Mouse (Mus musculus) kidney, postnatal 0 days (tissue): ENCODE measurements around the gene Stat3. TPM values are rescaled to one million over a fixed set of nuclear protein-coding genes. Genes with fewer than 3 reads are reported as not detected.

Experiments
- ATAC-seq: fragments of 200-750 bp; cut with Nextera tagmentation; replicated peaks from 2 replicates; pipeline ENCODE4 v1.8.0; 2017; ENCODE audit warnings: low read depth, moderate number of reproducible peaks, moderate TSS enrichment, moderate library complexity; ENCODE audit not compliant: low FRiP score
- DNase-seq: peaks from one replicate; pipeline ENCODE4 v3.0.0-alpha.2; 2016; ENCODE audit warnings: low spot score
- H3K27ac ChIP-seq: fragments of 300-500 bp; sonication (generic); 2 replicates; pipeline ENCODE4 v1.5.1; 2014; ENCODE audit warnings: mild to moderate bottlenecking
- H3K27me3 ChIP-seq: fragments of 300-500 bp; sonication (generic); 2 replicates; pipeline ENCODE4 v1.6.1; 2014; ENCODE audit warnings: low read length, mixed read lengths; ENCODE audit not compliant: insufficient read depth
- H3K36me3 ChIP-seq: fragments of 300-500 bp; sonication (generic); 2 replicates; pipeline ENCODE4 v1.6.1; 2014; ENCODE audit warnings: low read length, mixed read lengths; ENCODE audit not compliant: insufficient read depth
- H3K4me1 ChIP-seq: fragments of 300-500 bp; sonication (generic); replicated peaks from 2 replicates; pipeline ENCODE4 v1.6.1; 2014; ENCODE audit warnings: antibody characterized with exemption, low read length, mixed read lengths; ENCODE audit not compliant: insufficient read depth
- H3K4me2 ChIP-seq: fragments of 300-500 bp; sonication (generic); 2 replicates; pipeline ENCODE4 v1.6.1; 2014; ENCODE audit warnings: mild to moderate bottlenecking, low read length, moderate library complexity, mixed read lengths
- H3K4me3 ChIP-seq: fragments of 300-500 bp; sonication (generic); replicated peaks from 2 replicates; pipeline ENCODE4 v1.5.1; 2014; ENCODE audit warnings: low read depth, low read length
- H3K9ac ChIP-seq: fragments of 300-500 bp; sonication (generic); 2 replicates; pipeline ENCODE4 v1.6.1; 2014; ENCODE audit warnings: low read depth, low read length
- H3K9me3 ChIP-seq: fragments of 300-500 bp; sonication (generic); replicated peaks from 2 replicates; pipeline ENCODE4 v1.6.1; 2016; ENCODE audit warnings: low read length, inconsistent platforms, mixed read lengths
- CTCF ChIP-seq: IDR thresholded peaks from 2 replicates; pipeline ENCODE4 v1.5.1; 2016; ENCODE audit warnings: antibody characterized with exemption, low read depth, mild to moderate bottlenecking, moderate library complexity
- WGBS: fragments of 180-500 bp; shearing (Covaris S2); extraction: QIAGEN DNeasy Blood & Tissue Kit; methylation state at CpG from one replicate; pipeline ENCODE4 v1.1.7; 2014; 5-methylcytosine and 5-hydroxymethylcytosine counted together
- polyA plus RNA-seq: library from polyadenylated mRNA; unstranded; fragments of >200 nt; fragmentation: Nextera tagmentation; extraction: Ambion mirVana; gene quantifications from 2 replicates; pipeline ENCODE4 v1.2.1, GENCODE M21; 2015

The Stat3 gene
- polyA plus RNA-seq, 1 experiment from 2014 or later, result 48.0 TPM

DNA sequence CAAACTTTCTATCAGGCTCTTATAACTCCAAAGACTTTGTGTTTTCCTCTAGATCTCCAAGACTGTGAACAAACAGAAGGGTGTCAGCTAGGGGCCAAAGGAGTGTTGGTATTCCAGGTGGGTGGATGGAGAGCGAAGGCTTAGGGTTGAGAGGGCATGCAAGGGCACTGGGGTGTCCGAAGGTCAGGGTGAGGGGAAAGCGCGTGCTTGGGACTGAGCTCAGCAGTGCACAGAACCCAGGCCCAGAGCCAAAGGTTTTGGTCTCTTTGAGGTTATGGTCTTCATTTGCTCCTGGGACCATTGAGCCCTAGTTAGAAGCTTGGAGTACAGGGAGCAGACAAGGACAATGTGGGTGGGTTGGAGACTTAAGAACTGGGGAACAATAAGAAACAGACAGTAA, 84.2 kb downstream of the Stat3 start:
- DNase-seq (no peak), ATAC-seq (no peak)
- H3K36me3 ChIP-seq, result no peaks in the 10 kb centered on the region
- H3K4me1 ChIP-seq, result 0 out of 2 replicates have a peak, but pooled peaks cover 8% of the 10 kb centered on the region
- H3K9ac ChIP-seq, result no peak overlapping the region
- no peak for TF ChIP-seq CTCF
- H3K4me2 ChIP-seq, result no peak overlapping the region
- H3K27ac ChIP-seq, result no peak overlapping the region
- H3K4me3 ChIP-seq, result no peak overlapping the region
- no peaks in the 10 kb centered on the region for H3K27me3 ChIP-seq
- H3K9me3 ChIP-seq, result no peaks in the 10 kb centered on the region
- WGBS, result 81% methylated on average over 4 of the region's 4 CpGs

DNA sequence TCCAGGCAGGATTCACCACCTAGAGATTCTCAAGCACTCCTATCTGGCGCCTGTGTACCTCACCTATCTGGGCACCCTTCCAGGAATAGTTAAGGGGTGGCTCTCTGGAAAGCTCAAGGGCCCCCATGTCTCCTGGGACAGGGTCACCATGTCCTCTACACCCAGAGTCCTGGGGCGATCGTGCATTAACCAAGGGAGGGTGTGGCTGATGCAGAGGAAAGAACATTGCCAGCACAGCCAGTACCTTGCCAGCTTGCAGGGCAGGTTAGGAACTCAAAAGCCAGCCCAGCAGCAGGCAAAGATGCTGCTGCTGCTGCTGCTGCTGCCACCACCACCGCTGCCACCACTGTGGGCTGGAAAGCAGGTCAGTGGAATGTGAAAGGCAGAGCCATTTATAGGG, 85.1 kb downstream of the Stat3 start:
- H3K27me3 ChIP-seq, result no peaks in the 10 kb centered on the region
- no peak overlapping the region for H3K4me2 ChIP-seq
- no peak overlapping the region for H3K27ac ChIP-seq
- TF ChIP-seq CTCF, result no peak
- no peak overlapping the region for H3K4me3 ChIP-seq
- no peaks in the 10 kb centered on the region for H3K9me3 ChIP-seq
- ATAC-seq (no peak), DNase-seq (no peak)
- H3K4me1 ChIP-seq, result 0 out of 2 replicates have a peak, but pooled peaks cover 3% of the 10 kb centered on the region
- WGBS, result 42% methylated on average over 4 of the region's 4 CpGs
- no peak overlapping the region for H3K9ac ChIP-seq
- H3K36me3 ChIP-seq, result no peaks in the 10 kb centered on the region

DNA sequence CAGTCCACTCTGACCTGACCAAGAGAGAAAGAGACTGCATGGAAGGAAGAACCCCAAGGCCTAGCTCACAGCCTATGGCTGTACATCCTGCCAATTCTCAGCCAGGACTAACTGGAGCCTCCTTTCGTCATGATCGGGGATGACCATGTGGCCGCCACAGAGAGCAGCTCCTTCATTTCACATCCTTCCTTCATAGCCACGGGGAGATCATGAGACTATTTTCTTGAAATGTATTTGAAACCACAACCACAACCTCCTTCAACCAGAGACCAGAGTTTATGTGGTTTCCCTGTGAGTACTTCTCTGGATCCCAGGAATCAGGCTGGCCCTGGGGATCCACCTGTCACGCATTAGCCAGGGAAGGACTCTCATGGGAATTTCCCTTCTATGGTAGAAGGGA, 86.3 kb downstream of the Stat3 start:
- Histone ChIP-seq H3K27me3 (no peaks in the 10 kb centered on the region), H3K4me3 (no peak overlapping the region), H3K4me2 (no peak overlapping the region), H3K9ac (no peak overlapping the region), H3K4me1 (0 out of 2 replicates have a peak, but pooled peaks cover 7% of the 10 kb centered on the region), H3K27ac (no peak overlapping the region), H3K36me3 (no peaks in the 10 kb centered on the region), H3K9me3 (no peaks in the 10 kb centered on the region)
- DNase-seq (no peak), ATAC-seq (no peak)
- no peak for TF ChIP-seq CTCF
- WGBS, result 82% methylated on average over 5 of the region's 5 CpGs

DNA sequence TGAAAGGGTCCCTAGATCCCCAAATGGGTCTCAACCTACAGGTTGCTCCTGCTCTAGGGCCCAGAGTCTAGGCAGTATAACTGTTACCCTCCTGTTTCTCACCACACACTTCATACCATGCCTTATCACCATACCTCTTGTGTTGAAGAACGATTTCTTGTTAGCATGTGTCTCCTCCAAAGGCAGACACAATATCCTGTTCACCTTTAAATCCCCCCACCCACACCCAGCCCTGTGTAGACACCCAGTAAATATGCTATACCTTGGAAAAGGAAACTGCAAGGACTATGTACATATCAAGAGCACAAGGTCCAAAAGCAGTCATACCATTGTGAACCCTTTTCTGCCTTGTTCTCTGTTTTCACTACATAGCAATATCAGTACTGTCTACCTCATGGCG, 87.3 kb downstream of the Stat3 start:
- DNase-seq, result no peak
- Histone ChIP-seq H3K4me1 (0 out of 2 replicates have a peak, but pooled peaks cover 7% of the 10 kb centered on the region), H3K36me3 (no peaks in the 10 kb centered on the region), H3K4me2 (no peak overlapping the region), H3K4me3 (no peak overlapping the region), H3K9ac (no peak overlapping the region), H3K9me3 (no peaks in the 10 kb centered on the region), H3K27ac (no peak overlapping the region), H3K27me3 (no peaks in the 10 kb centered on the region)
- no peak for ATAC-seq
- no peak for TF ChIP-seq CTCF
- WGBS, result 92% methylated on average over 2 of the region's 2 CpGs

DNA sequence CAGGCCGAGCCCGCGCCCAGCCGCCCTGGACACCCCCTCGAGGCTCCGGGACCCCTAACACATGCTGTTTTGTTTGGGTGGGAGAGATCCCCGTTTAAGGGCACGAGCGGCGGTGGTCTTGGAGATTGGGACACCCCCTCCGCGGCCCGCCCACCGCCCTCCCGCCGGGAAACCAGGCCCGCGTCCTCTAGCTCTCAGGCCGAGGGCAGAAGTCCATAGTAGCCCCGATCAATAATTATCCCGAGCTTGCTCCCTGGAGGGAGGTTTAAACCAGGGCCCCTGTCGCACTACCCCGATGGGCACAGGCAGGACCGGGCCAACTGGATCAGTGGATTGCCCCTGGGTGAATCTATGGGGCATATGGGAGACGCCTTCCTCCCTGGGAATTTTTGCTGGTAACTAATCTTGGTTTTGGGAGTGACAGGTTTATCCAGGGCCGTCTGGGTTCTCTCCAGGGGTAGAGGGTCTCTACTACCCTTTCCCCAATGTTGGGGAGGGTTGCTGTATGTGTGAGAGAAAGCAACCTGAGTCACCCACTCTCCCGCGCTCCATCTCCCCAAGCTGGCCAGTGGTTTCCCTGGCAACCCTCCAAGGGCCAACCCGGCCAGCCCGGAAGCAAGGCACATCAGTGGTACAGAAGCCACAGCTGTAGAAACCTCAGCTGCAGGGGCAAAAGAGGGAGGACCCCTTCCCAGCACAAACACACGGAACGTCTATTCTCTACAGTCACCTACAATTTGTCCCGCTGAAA, 88.4 kb downstream of the Stat3 start:
- H3K9ac ChIP-seq, result peak overlapping the region; percentile 95
- H3K36me3 ChIP-seq, result no peaks in the 10 kb centered on the region
- peak overlapping the region; percentile 94 for H3K4me3 ChIP-seq
- ATAC-seq, result peak; percentile 50
- peak overlapping the region; percentile 90 for H3K27ac ChIP-seq
- WGBS, result under 1% methylated on average over 33 of the region's 33 CpGs
- H3K4me1 ChIP-seq, result 0 out of 2 replicates have a peak, but pooled peaks cover 7% of the 10 kb centered on the region
- peak; percentile 55 for DNase-seq
- TF ChIP-seq CTCF, result no peak
- peak overlapping the region; percentile 93 for H3K4me2 ChIP-seq
- no peaks in the 10 kb centered on the region for H3K9me3 ChIP-seq
- no peaks in the 10 kb centered on the region for H3K27me3 ChIP-seq

DNA sequence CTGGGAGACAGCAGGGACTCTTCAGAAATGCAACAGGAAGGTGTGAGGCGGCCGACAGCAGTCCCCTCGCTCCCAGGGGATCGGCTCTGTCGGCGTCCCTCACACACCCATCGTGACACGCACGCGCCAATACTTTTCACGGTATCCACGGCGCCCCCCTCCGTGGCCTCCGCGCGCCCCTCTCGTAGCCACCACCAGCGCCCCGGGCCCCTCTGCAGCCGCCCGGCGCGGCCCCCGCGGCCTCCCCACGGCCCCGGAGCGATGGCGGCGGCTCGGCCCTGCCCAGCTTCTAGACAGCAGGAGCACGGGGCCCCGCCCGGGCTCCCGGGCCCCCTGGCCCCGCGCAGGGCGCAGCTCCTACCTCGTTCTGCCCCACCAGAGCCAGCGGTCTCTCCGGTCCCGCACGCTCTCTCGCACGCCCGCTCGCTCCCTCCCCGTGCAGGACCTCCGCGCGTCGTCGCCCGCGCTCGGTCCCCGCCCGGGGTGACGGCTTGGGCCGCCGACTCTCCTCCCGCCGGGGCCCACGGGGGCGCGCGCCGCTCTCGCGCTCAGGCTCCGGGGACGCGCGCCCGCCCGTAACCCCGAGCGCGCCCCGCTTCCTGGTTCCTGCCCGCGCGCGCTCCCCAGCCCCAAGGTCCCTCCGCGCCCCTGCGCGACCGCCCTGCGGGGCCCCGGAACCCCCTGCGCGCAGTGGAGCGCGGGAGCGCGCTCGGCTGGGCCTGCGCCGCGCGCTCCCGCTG, 89.1 kb downstream of the Stat3 start, which contains the start of gene Stat5b:
Stat5b (minus strand) TSS at position 687 of the 740 bp plus-strand sequence.
- TF ChIP-seq CTCF, result no peak
- WGBS, result under 1% methylated on average over 98 of the region's 104 CpGs

More for the DNA sequence above, 89.1 kb downstream of the Stat3 start, which contains the start of gene Stat5b:
- no peaks in the 10 kb centered on the region for H3K27me3 ChIP-seq
- peak within 1 kb of the TSS; percentile 93 for H3K4me2 ChIP-seq
- H3K9ac ChIP-seq, result peak within 1 kb of the TSS; percentile 95
- H3K4me3 ChIP-seq, result peak within 1 kb of the TSS; percentile 94
- H3K9me3 ChIP-seq, result no peaks in the 10 kb centered on the region
- ATAC-seq, result peak; percentile 65
- DNase-seq, result peak; percentile 82
- H3K4me1 ChIP-seq, result 0 out of 2 replicates have a peak, but pooled peaks cover 7% of the 10 kb centered on the region
- H3K36me3 ChIP-seq, result no peaks in the 10 kb centered on the region
- H3K27ac ChIP-seq, result peak within 1 kb of the TSS; percentile 90
